ENCODE assay signal across 8 mouse cellular contexts in genomic region chr9:65580401-65581256, GRCm38 (mm10). TPM values are rescaled to one million over a fixed set of nuclear protein-coding genes. Genes with fewer than 3 reads are reported as not detected.
A peak's percentile ranks its signal among the peaks of the same experiment; 100 is the strongest.
DNase-seq lines count a peak whose midpoint lies in the region; ATAC-seq and TF ChIP-seq lines count a peak whose summit lies in the region.

No protein-coding gene starts in this region.

- TF ChIP-seq POLR2A in thymus, adult 2 months (IDR thresholded peaks at IDR 0.05; ENCODE audit: control insufficient read depth, extremely low read depth, insufficient read depth, low read length, poor library complexity), result no peak

- no peak for DNase-seq in ES-E14 (ENCODE audit: low read depth, low spot score)
- DNase-seq in cerebellum, adult 11 months, result peak; percentile 71
- peak; percentile 83 for DNase-seq in forebrain, embryonic 14.5 days (ENCODE audit: low spot score)
- peak; percentile 93 for DNase-seq in heart, postnatal 10 days
- peak; percentile 90 to 94 for DNase-seq in kidney, postnatal 4 days
- peak; percentile 94 for DNase-seq in lung, embryonic 14.5 days
- peak; percentile 86 for DNase-seq in thymus, adult 2 months

- no peaks in the 10 kb centered on the region for H3K9me3 ChIP-seq in ES-E14 (ENCODE audit: control insufficient read depth, insufficient read depth, low read depth, low read length)
- no peaks in the 10 kb centered on the region for H3K9me3 ChIP-seq in forebrain, embryonic 14.5 days (replicated peaks; ENCODE audit: control insufficient read depth, low read length)
- H3K9me3 ChIP-seq in lung, embryonic 14.5 days (ENCODE audit: low read depth, low read length), result no peaks in the 10 kb centered on the region

- intact Hi-C loops in heart, postnatal 10 days (cut with DNase I), result loop anchor here (1.0 to 10.0 kb wide), 3 partner anchors 56 to 148 kb away; partner anchors contain the start of gene Spg21

- ATAC-seq in forebrain, embryonic 14.5 days, result peak; percentile 85
- ATAC-seq in lung, embryonic 14.5 days (ENCODE audit: insufficient read depth), result peak; percentile 83
- ATAC-seq in neutrophil, adult 5-6 weeks (ENCODE audit: extremely low read depth, insufficient number of reproducible peaks, low FRiP score, poor library complexity, severe bottlenecking), result peak; percentile 77

- H3K27ac ChIP-seq in ES-E14 (ENCODE audit: insufficient read depth, low read depth, low read length, poor library complexity, severe bottlenecking), result no peak overlapping the region; the same call in 1 of the 2 replicates
- peak overlapping the region; percentile 55; the same call in 1 of the 2 replicates for H3K27ac ChIP-seq in forebrain, embryonic 14.5 days (ENCODE audit: low read depth, low read length)
- peak overlapping the region; percentile 88 for H3K27ac ChIP-seq in lung, embryonic 14.5 days (ENCODE audit: low read depth)
- peak overlapping the region; percentile 60 for H3K27ac ChIP-seq in thymus, adult 2 months (ENCODE audit: control insufficient read depth, insufficient read depth, low read length)

- H3K4me2 ChIP-seq in forebrain, embryonic 14.5 days (ENCODE audit: low read length), result peak overlapping the region; percentile 75
- peak overlapping the region; percentile 74 for H3K4me2 ChIP-seq in lung, embryonic 14.5 days

- peaks cover 0 to 4% of the 10 kb centered on the region in 2 experiments; a peak in 1 of 4 replicates for H3K4me1 ChIP-seq in ES-E14 (ENCODE audit: control insufficient read depth in 2 of 2, insufficient read depth in 2 of 2, low read length in 2 of 2, poor library complexity in 1 of 2)
- peaks cover 16% of the 10 kb centered on the region for H3K4me1 ChIP-seq in forebrain, embryonic 14.5 days (ENCODE audit: control insufficient read depth, insufficient read depth, low read length)
- H3K4me1 ChIP-seq in lung, embryonic 14.5 days (ENCODE audit: insufficient read depth), result peaks cover 28% of the 10 kb centered on the region
- peaks cover 26% of the 10 kb centered on the region for H3K4me1 ChIP-seq in thymus, adult 2 months (replicated peaks; ENCODE audit: control insufficient read depth, insufficient read depth, low read length)

- H3K36me3 ChIP-seq in ES-E14 (ENCODE audit: control insufficient read depth, insufficient read depth, low read length, poor library complexity, severe bottlenecking), result no peaks in the 10 kb centered on the region
- H3K36me3 ChIP-seq in forebrain, embryonic 14.5 days (ENCODE audit: control insufficient read depth, insufficient read depth, low read length), result no peaks in the 10 kb centered on the region
- no peaks in the 10 kb centered on the region for H3K36me3 ChIP-seq in lung, embryonic 14.5 days (ENCODE audit: insufficient read depth)
- H3K36me3 ChIP-seq in thymus, adult 2 months (ENCODE audit: control insufficient read depth, insufficient read depth, low read length), result no peaks in the 10 kb centered on the region

- H3K4me3 ChIP-seq in ES-E14 (ENCODE audit: insufficient read depth in 1 of 2, low read depth in 1 of 2, low read length in 2 of 2, poor library complexity in 1 of 2, severe bottlenecking in 1 of 2), result peak overlapping the region; percentile 51 to 67
- H3K4me3 ChIP-seq in forebrain, embryonic 14.5 days (ENCODE audit: low read depth, low read length), result peak overlapping the region; percentile 41
- peak overlapping the region; percentile 70 for H3K4me3 ChIP-seq in lung, embryonic 14.5 days (ENCODE audit: low read depth, low read length)
- H3K4me3 ChIP-seq in thymus, adult 2 months (ENCODE audit: control insufficient read depth, insufficient read depth, low read length), result peak overlapping the region; percentile 53

- H3K27me3 ChIP-seq in forebrain, embryonic 14.5 days (replicated peaks; ENCODE audit: control insufficient read depth, insufficient read depth, low read length), result no peaks in the 10 kb centered on the region
- no peaks in the 10 kb centered on the region for H3K27me3 ChIP-seq in lung, embryonic 14.5 days (ENCODE audit: insufficient read depth, low read length)
- no peaks in the 10 kb centered on the region for H3K27me3 ChIP-seq in thymus, adult 2 months (ENCODE audit: control insufficient read depth, insufficient read depth, low read length)

- in situ Hi-C loops in ES-E14 (cut with MboI; ENCODE audit: low sequenced_read_pairs in 2 of 2, unreplicated experiment in 2 of 2), result no loop called here

- peak; percentile 93 for TF ChIP-seq CTCF in lung, embryonic 14.5 days (IDR thresholded peaks at IDR 0.05; ENCODE audit: low read depth)
- TF ChIP-seq CTCF in thymus, adult 2 months (IDR thresholded peaks at IDR 0.05; ENCODE audit: borderline replicate concordance, control insufficient read depth, extremely low read depth, insufficient read depth, low read length, poor library complexity), result peak; percentile 45; the same call in 1 of the 2 replicates

- H3K9ac ChIP-seq in ES-E14 (ENCODE audit: insufficient read depth, low read depth, low read length, poor library complexity, severe bottlenecking), result peak overlapping the region; percentile 52; the same call in 1 of the 2 replicates
- peak overlapping the region; percentile 62 for H3K9ac ChIP-seq in forebrain, embryonic 14.5 days (ENCODE audit: low read length)
- peak overlapping the region; percentile 26; the same call in 1 of the 2 replicates for H3K9ac ChIP-seq in lung, embryonic 14.5 days

- WGBS in forebrain, embryonic 14.5 days, result 7% methylated on average over 20 of the region's 29 CpGs
- WGBS in lung, embryonic 14.5 days, result 4% methylated on average over 27 of the region's 29 CpGs
- 2% methylated on average over 20 of the region's 29 CpGs for WGBS in thymus, adult 2 months

TF ChIP-seq in ES-E14, 5 proteins besides CTCF, POLR2A, EP300 and RAD21:
- peak; percentile 44 for TF ChIP-seq ZC3H11A (IDR thresholded peaks at IDR 0.05; ENCODE audit: borderline replicate concordance, low read depth, low read length)
- no peak for TF ChIP-seq CHD2 (IDR thresholded peaks at IDR 0.05; ENCODE audit: low read depth, low read length)

RNA-seq across cellular contexts. Expression of gene Plekho2, which starts 0.8 kb away (rescaled TPM):
- total RNA-seq in ES-E14 (2012; rRNA removed), result 3.4 and 5.4 TPM in 2 replicates
- polyA plus RNA-seq in forebrain, embryonic 14.5 days (2014; fragmentation: Nextera tagmentation; extraction: Ambion mirVana), result 3.6 and 3.9 TPM in 2 replicates
- 10 to 100 TPM; 18.3 to 21.2 TPM for total RNA-seq in heart, postnatal 10 days (2021)
- polyA plus RNA-seq in lung, embryonic 14.5 days (2014; fragmentation: Nextera tagmentation; extraction: Ambion mirVana), result 20.9 and 21.8 TPM in 2 replicates
- 103 and 108 TPM in 2 replicates for total RNA-seq in neutrophil, adult 5-6 weeks (2017)
- 37.9 and 38.8 TPM in 2 replicates for polyA plus RNA-seq in thymus, adult 2 months (2012; rRNA removed)

RNA-seq across cellular contexts. Expression of gene Pif1, which starts 6.3 kb away (rescaled TPM):
- 31.8 and 53.8 TPM in 2 replicates for total RNA-seq in ES-E14 (2012; rRNA removed)
- 5.8 and 6.3 TPM in 2 replicates for polyA plus RNA-seq in forebrain, embryonic 14.5 days (2014; fragmentation: Nextera tagmentation; extraction: Ambion mirVana)
- 1 to 10 TPM; 1.9 to 2.4 TPM for total RNA-seq in heart, postnatal 10 days (2021)
- 16.1 and 18.4 TPM in 2 replicates for polyA plus RNA-seq in lung, embryonic 14.5 days (2014; fragmentation: Nextera tagmentation; extraction: Ambion mirVana)
- total RNA-seq in neutrophil, adult 5-6 weeks (2017), result not detected in 2 replicates
- polyA plus RNA-seq in thymus, adult 2 months (2012; rRNA removed), result 37.5 and 55.4 TPM in 2 replicates

RNA-seq across cellular contexts. Expression of gene Rbpms2, which starts 48.8 kb away (rescaled TPM):
- 44.7 and 64.5 TPM in 2 replicates for total RNA-seq in ES-E14 (2012; rRNA removed)
- 3.8 TPM in 2 replicates for polyA plus RNA-seq in forebrain, embryonic 14.5 days (2014; fragmentation: Nextera tagmentation; extraction: Ambion mirVana)
- 10 to 100 TPM; 54.4 to 57.7 TPM for total RNA-seq in heart, postnatal 10 days (2021)
- 20.3 and 25.3 TPM in 2 replicates for polyA plus RNA-seq in lung, embryonic 14.5 days (2014; fragmentation: Nextera tagmentation; extraction: Ambion mirVana)
- 2.1 and 3.3 TPM in 2 replicates for total RNA-seq in neutrophil, adult 5-6 weeks (2017)
- 10.5 and 11.5 TPM in 2 replicates for polyA plus RNA-seq in thymus, adult 2 months (2012; rRNA removed)

Comparison
In these comparisons a context has a peak if more than half of its experiments do, and no peak if none do; other contexts are left out.
1. RNA of gene Rbpms2, which starts 48.8 kb away (total RNA-seq): 54.4 to 57.7 TPM in heart, postnatal 10 days and 44.7 to 64.5 TPM in ES-E14; 2.1 to 3.3 TPM in neutrophil, adult 5-6 weeks; every median in the first group is over 10 times any median in the second.
2. Peak in every context shown above with its lines, with median percentiles within 50 percentile points of each other: H3K4me3 ChIP-seq, H3K9ac ChIP-seq and ATAC-seq.